Mouse (Mus musculus): ENCODE measurements at regions not wholly inside any gene's neighbourhood (a gene's known extent, or its start where the extent isn't known, plus 50 kb on each side); places are given as distances from the start of the nearest gene placed in this dataset.

- Histone ChIP-seq H3K4me3 (replicated peaks; ENCODE audit: extremely low read depth, low read depth, low read length) (no peak overlapping the region), H3K4me1 (ENCODE audit: control insufficient read depth, insufficient read depth, low read length) (peaks cover 2% of the 10 kb centered on the region; the same call in 1 of the 2 replicates)
- no peak for TF ChIP-seq POLR2A (IDR thresholded peaks at IDR 0.05; ENCODE audit: borderline replicate concordance, extremely low read depth, low read depth, low read length)
- TF ChIP-seq CTCF (IDR thresholded peaks at IDR 0.05; ENCODE audit: insufficient read depth, low read length): peak; percentile 88
- peak; percentile 84 for DNase-seq
- WGBS: 2% methylated on average over 27 of the region's 27 CpGs
Observed at GRCm38 (mm10) chr12:110373408-110374065, 73.4 kb upstream of the Ppp2r5c start.

DNA sequence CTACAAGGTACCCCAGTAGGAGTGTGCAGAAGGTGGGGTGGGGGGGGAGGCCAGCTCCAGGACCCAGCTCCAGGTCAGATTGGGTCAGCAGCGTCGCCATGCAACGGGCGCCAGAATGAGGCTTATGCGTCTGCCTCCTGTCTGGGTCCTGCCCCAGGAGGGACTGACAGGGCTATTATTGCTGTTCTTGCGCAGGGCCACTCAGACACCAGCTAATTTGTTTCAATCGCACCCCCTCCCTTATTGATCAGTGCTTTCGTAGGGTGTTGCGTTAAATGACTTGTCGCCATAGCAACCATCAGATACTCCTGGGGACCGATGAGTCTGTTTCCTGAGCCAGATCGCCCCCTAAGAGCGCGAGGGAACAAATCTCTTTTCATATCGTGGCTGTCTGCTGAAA, 71.8 kb upstream of the Ppp2r5c start:
- peaks cover 2% of the 10 kb centered on the region; the same call in 1 of the 2 replicates for H3K4me1 ChIP-seq (ENCODE audit: control insufficient read depth, insufficient read depth, low read length)
- 5% methylated on average over 15 of the region's 15 CpGs for WGBS
- DNase-seq: no peak
- H3K4me3 ChIP-seq (replicated peaks; ENCODE audit: extremely low read depth, low read depth, low read length): no peak overlapping the region
- TF ChIP-seq CTCF (IDR thresholded peaks at IDR 0.05; ENCODE audit: insufficient read depth, low read length) (no peak), POLR2A (IDR thresholded peaks at IDR 0.05; ENCODE audit: borderline replicate concordance, extremely low read depth, low read depth, low read length) (no peak)

DNA sequence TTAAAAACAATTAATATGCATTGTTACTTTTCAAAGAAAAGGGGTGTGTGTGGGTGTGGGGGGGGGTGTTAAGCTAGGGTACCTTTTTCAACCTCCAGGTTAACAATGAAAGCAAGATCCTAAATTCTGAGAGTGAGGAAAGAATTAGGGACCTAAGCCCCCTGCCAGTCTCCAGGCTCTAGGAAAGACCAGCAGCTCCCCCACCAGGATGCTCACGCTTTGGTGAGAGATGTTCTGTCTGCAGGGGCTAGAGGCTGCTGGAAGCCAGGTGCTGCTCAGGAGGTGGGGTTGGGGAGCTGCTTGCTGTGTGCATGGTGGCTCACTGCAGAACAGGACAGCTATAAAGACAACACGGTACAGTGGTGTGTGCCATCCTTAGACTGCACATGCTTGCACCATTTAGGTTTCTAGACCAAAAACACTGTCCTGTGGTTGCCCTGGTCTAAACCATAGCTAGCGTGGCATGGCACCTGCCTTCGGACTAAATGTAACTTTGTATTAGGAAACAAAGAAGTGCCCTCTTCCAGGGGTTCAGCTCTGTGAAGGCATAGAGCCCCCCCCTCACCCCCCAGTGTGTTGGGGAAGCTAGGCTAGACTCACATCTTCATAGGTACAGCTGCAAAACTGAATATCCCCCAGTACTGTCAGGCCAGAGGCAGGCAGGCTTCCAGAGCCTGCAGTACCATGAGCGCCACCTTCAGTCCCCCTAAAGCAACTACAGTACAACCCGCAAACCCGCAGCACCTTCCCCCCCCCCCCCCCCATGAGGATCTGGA, 70.7 kb upstream of the Ppp2r5c start:
- WGBS: 37% methylated on average over 7 of the region's 7 CpGs
- DNase-seq: no peak
- Histone ChIP-seq H3K4me1 (ENCODE audit: control insufficient read depth, insufficient read depth, low read length) (peaks cover 2% of the 10 kb centered on the region; the same call in 1 of the 2 replicates), H3K4me3 (replicated peaks; ENCODE audit: extremely low read depth, low read depth, low read length) (no peak overlapping the region)
- no peak for TF ChIP-seq POLR2A (IDR thresholded peaks at IDR 0.05; ENCODE audit: borderline replicate concordance, extremely low read depth, low read depth, low read length)
- peak; percentile 19; the same call in 1 of the 2 replicates for TF ChIP-seq CTCF (IDR thresholded peaks at IDR 0.05; ENCODE audit: insufficient read depth, low read length)

DNA sequence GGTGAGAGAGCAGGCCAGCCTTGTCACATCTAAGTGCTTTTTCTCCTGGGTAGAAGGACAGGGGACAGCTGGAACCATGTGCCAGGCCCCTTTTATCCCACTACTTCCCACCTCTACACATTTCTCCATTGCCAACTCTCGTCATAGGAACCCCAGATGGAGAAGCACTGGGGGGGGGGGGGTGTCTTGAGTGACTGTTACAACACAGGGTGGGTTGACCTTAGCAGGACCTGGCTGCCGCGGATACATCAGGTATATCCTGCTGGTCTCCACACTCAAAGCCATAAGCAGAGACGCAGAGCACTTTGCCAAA, 70.1 kb upstream of the Ppp2r5c start:
- Histone ChIP-seq H3K4me3 (replicated peaks; ENCODE audit: extremely low read depth, low read depth, low read length) (no peak overlapping the region), H3K4me1 (ENCODE audit: control insufficient read depth, insufficient read depth, low read length) (peaks cover 2% of the 10 kb centered on the region; the same call in 1 of the 2 replicates)
- DNase-seq: no peak
- WGBS: 51% methylated on average over 4 of the region's 4 CpGs
- TF ChIP-seq CTCF (IDR thresholded peaks at IDR 0.05; ENCODE audit: insufficient read depth, low read length): no peak

- H3K4me1 ChIP-seq (ENCODE audit: control insufficient read depth, insufficient read depth, low read length): peaks cover 2% of the 10 kb centered on the region; the same call in 1 of the 2 replicates
- no peak for DNase-seq
- TF ChIP-seq CTCF (IDR thresholded peaks at IDR 0.05; ENCODE audit: insufficient read depth, low read length): no peak
- no peak for TF ChIP-seq POLR2A (IDR thresholded peaks at IDR 0.05; ENCODE audit: borderline replicate concordance, extremely low read depth, low read depth, low read length)
- 67% methylated on average over 6 of the region's 6 CpGs for WGBS
- H3K4me3 ChIP-seq (replicated peaks; ENCODE audit: extremely low read depth, low read depth, low read length): no peak overlapping the region
Observed at GRCm38 (mm10) chr12:110377306-110377705, 69.6 kb upstream of the Ppp2r5c start.

- DNase-seq: peak; percentile 23
- 58% methylated on average over 10 of the region's 10 CpGs for WGBS
- H3K4me3 ChIP-seq (replicated peaks; ENCODE audit: extremely low read depth, low read depth, low read length): no peak overlapping the region
- TF ChIP-seq CTCF (IDR thresholded peaks at IDR 0.05; ENCODE audit: insufficient read depth, low read length) (peak; percentile 66), POLR2A (IDR thresholded peaks at IDR 0.05; ENCODE audit: borderline replicate concordance, extremely low read depth, low read depth, low read length) (no peak)
- peaks cover 2% of the 10 kb centered on the region; the same call in 1 of the 2 replicates for H3K4me1 ChIP-seq (ENCODE audit: control insufficient read depth, insufficient read depth, low read length)
Observed at GRCm38 (mm10) chr12:110377734-110378133, 69.2 kb upstream of the Ppp2r5c start.

- no peak for TF ChIP-seq POLR2A (IDR thresholded peaks at IDR 0.05; ENCODE audit: borderline replicate concordance, extremely low read depth, low read depth, low read length)
- WGBS: 72% methylated on average over 5 of the region's 5 CpGs
- Histone ChIP-seq H3K4me3 (replicated peaks; ENCODE audit: extremely low read depth, low read depth, low read length) (no peak overlapping the region), H3K4me1 (ENCODE audit: control insufficient read depth, insufficient read depth, low read length) (peaks cover 2% of the 10 kb centered on the region; the same call in 1 of the 2 replicates)
- DNase-seq: no peak
Observed at GRCm38 (mm10) chr12:110378302-110378701, 68.6 kb upstream of the Ppp2r5c start.

DNA sequence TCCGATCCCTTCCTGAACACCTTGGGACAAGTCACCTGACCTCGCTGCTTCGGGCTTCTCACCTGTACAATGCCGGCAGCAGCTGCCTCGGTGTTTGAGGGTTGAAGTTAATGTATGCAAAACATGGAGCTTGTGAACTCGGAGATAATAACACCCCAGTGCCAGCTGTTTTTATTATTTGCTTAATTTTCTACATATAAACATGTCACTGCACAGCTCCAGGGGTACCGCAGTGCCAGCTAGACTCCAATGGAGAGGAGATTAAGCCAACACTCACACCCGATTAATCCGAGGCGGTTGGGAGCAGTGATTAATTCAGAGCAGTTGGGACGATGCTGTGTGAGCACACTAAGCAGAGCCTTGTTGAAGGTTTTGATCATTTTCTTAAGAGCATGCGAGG, 67.2 kb upstream of the Ppp2r5c start:
- no peak overlapping the region for H3K4me3 ChIP-seq (replicated peaks; ENCODE audit: extremely low read depth, low read depth, low read length)
- 72% methylated on average over 12 of the region's 12 CpGs for WGBS
- DNase-seq: no peak
- H3K4me1 ChIP-seq (ENCODE audit: control insufficient read depth, insufficient read depth, low read length): no peaks in the 10 kb centered on the region
- TF ChIP-seq POLR2A (IDR thresholded peaks at IDR 0.05; ENCODE audit: borderline replicate concordance, extremely low read depth, low read depth, low read length) (no peak), CTCF (IDR thresholded peaks at IDR 0.05; ENCODE audit: insufficient read depth, low read length) (no peak)

- Histone ChIP-seq H3K4me1 (ENCODE audit: control insufficient read depth, insufficient read depth, low read length) (no peaks in the 10 kb centered on the region), H3K4me3 (replicated peaks; ENCODE audit: extremely low read depth, low read depth, low read length) (no peak overlapping the region)
- DNase-seq: no peak
- no peak for TF ChIP-seq POLR2A (IDR thresholded peaks at IDR 0.05; ENCODE audit: borderline replicate concordance, extremely low read depth, low read depth, low read length)
- no peak for TF ChIP-seq CTCF (IDR thresholded peaks at IDR 0.05; ENCODE audit: insufficient read depth, low read length)
- WGBS: 43% methylated on average over 25 of the region's 25 CpGs
Observed at GRCm38 (mm10) chr12:110380831-110381750, 65.8 kb upstream of the Ppp2r5c start.

Measured in lung, adult 2 months (tissue).